Mouse (Mus musculus) hindbrain, embryonic 10.5 days (tissue): Measurements from ENCODE around the gene Zbtb43. TPM values are rescaled to one million over a fixed set of nuclear protein-coding genes. Genes with fewer than 3 reads are reported as not detected.

ENCODE experiments used
- DNase-seq: peaks from one replicate; pipeline ENCODE4 v3.0.0-alpha.2; 2017; ENCODE audit warnings: low spot score
- H3K27ac ChIP-seq: fragments of 300-500 bp; sonication (generic); 2 replicates; pipeline ENCODE4 v1.5.1; 2016; ENCODE audit warnings: mild to moderate bottlenecking, moderate library complexity
- H3K27me3 ChIP-seq: fragments of 300-500 bp; sonication (generic); 2 replicates; pipeline ENCODE4 v1.6.1; 2016; ENCODE audit warnings: mild to moderate bottlenecking; ENCODE audit not compliant: poor library complexity, insufficient read depth, severe bottlenecking
- H3K36me3 ChIP-seq: fragments of 300-500 bp; sonication (generic); 2 replicates; pipeline ENCODE4 v1.6.1; 2016; ENCODE audit warnings: mild to moderate bottlenecking, moderate library complexity
- H3K4me1 ChIP-seq: fragments of 300-500 bp; sonication (generic); replicated peaks from 2 replicates; pipeline ENCODE4 v1.6.1; 2016; ENCODE audit warnings: mild to moderate bottlenecking
- H3K4me3 ChIP-seq: fragments of 300-500 bp; sonication (generic); 2 replicates; pipeline ENCODE4 v1.5.1; 2016; ENCODE audit warnings: mild to moderate bottlenecking, moderate library complexity
- H3K9me3 ChIP-seq: fragments of 300-500 bp; sonication (generic); 2 replicates; pipeline ENCODE4 v1.6.1; 2016; ENCODE audit warnings: mild to moderate bottlenecking, moderate library complexity
- WGBS: fragments of 180-500 bp; shearing (Covaris S2); methylation state at CpG from one replicate; pipeline ENCODE4 v1.1.7; 2016; 5-methylcytosine and 5-hydroxymethylcytosine counted together
- polyA plus RNA-seq: library from polyadenylated mRNA; unstranded; fragments of >200 nt; fragmentation: Nextera tagmentation; extraction: Ambion mirVana; gene quantifications from 2 replicates; pipeline ENCODE4 v1.2.1, GENCODE M21; 2016

The Zbtb43 gene
- polyA plus RNA-seq, 1 experiment from 2014 or later, result 19.0 TPM

GRCm38 (mm10) chr2:33451038-33451978 lies 17.1 kb downstream of the Zbtb43 start:
- 90% methylated on average over 11 of the region's 11 CpGs for WGBS
- DNase-seq, result no peak
- Histone ChIP-seq H3K27me3 (no peaks in the 10 kb centered on the region), H3K4me1 (peaks cover 5% of the 10 kb centered on the region; the same call in 1 of the 2 replicates), H3K4me3 (no peak overlapping the region), H3K36me3 (peaks cover 83% of the 10 kb centered on the region), H3K9me3 (no peaks in the 10 kb centered on the region), H3K27ac (no peak overlapping the region)

GRCm38 (mm10) chr2:33449119-33449873 lies 19.1 kb downstream of the Zbtb43 start:
- DNase-seq, result no peak
- Histone ChIP-seq H3K36me3 (peaks cover 63% of the 10 kb centered on the region), H3K4me3 (no peak overlapping the region), H3K27me3 (no peaks in the 10 kb centered on the region), H3K9me3 (no peaks in the 10 kb centered on the region), H3K4me1 (no peaks in the 10 kb centered on the region), H3K27ac (no peak overlapping the region)
- 90% methylated on average over 22 of the region's 22 CpGs for WGBS

- H3K36me3 ChIP-seq, result peaks cover 38% of the 10 kb centered on the region
- WGBS, result 67% methylated on average over 1 of the region's 1 CpGs
- H3K27ac ChIP-seq, result no peak overlapping the region
- no peaks in the 10 kb centered on the region for H3K9me3 ChIP-seq
- no peak for DNase-seq
- no peaks in the 10 kb centered on the region for H3K4me1 ChIP-seq
- no peak overlapping the region for H3K4me3 ChIP-seq
- H3K27me3 ChIP-seq, result no peaks in the 10 kb centered on the region
Measured at GRCm38 (mm10) chr2:33446796-33447195, 21.6 kb downstream of the Zbtb43 start.

- no peaks in the 10 kb centered on the region for H3K27me3 ChIP-seq
- no peaks in the 10 kb centered on the region for H3K9me3 ChIP-seq
- no peak overlapping the region for H3K4me3 ChIP-seq
- H3K36me3 ChIP-seq, result peaks cover 27% of the 10 kb centered on the region
- H3K27ac ChIP-seq, result no peak overlapping the region
- peaks cover 4% of the 10 kb centered on the region; the same call in 1 of the 2 replicates for H3K4me1 ChIP-seq
- no peak for DNase-seq
- WGBS, result 94% methylated on average over 5 of the region's 5 CpGs
Measured at GRCm38 (mm10) chr2:33445741-33446140, 22.6 kb downstream of the Zbtb43 start.

GRCm38 (mm10) chr2:33444862-33445261 lies 23.5 kb downstream of the Zbtb43 start:
- no peak overlapping the region for H3K27ac ChIP-seq
- H3K36me3 ChIP-seq, result peaks cover 19% of the 10 kb centered on the region
- no peaks in the 10 kb centered on the region for H3K27me3 ChIP-seq
- peaks cover 13% of the 10 kb centered on the region for H3K4me1 ChIP-seq
- DNase-seq, result no peak
- no peak overlapping the region for H3K4me3 ChIP-seq
- no peaks in the 10 kb centered on the region for H3K9me3 ChIP-seq

GRCm38 (mm10) chr2:33444358-33444757 lies 24.0 kb downstream of the Zbtb43 start:
- H3K27me3 ChIP-seq, result no peaks in the 10 kb centered on the region
- WGBS, result 54% methylated on average over 5 of the region's 5 CpGs
- no peak for DNase-seq
- H3K4me1 ChIP-seq, result peaks cover 18% of the 10 kb centered on the region
- H3K27ac ChIP-seq, result no peak overlapping the region
- peaks cover 14% of the 10 kb centered on the region for H3K36me3 ChIP-seq
- H3K9me3 ChIP-seq, result no peaks in the 10 kb centered on the region
- no peak overlapping the region for H3K4me3 ChIP-seq

- 64% methylated on average over 4 of the region's 4 CpGs for WGBS
- Histone ChIP-seq H3K9me3 (no peaks in the 10 kb centered on the region), H3K27ac (no peak overlapping the region), H3K27me3 (0 out of 2 replicates have a peak, but pooled peaks cover 6% of the 10 kb centered on the region), H3K4me1 (peaks cover 35% of the 10 kb centered on the region), H3K36me3 (peaks cover 4% of the 10 kb centered on the region; the same call in 1 of the 2 replicates), H3K4me3 (no peak overlapping the region)
- no peak for DNase-seq
Measured at GRCm38 (mm10) chr2:33442701-33443100, 25.7 kb downstream of the Zbtb43 start.

GRCm38 (mm10) chr2:33440893-33441292 lies 27.5 kb downstream of the Zbtb43 start:
- Histone ChIP-seq H3K9me3 (no peaks in the 10 kb centered on the region), H3K36me3 (no peaks in the 10 kb centered on the region), H3K4me1 (peaks cover 51% of the 10 kb centered on the region), H3K27me3 (peaks cover 14% of the 10 kb centered on the region; the same call in 1 of the 2 replicates), H3K27ac (no peak overlapping the region), H3K4me3 (no peak overlapping the region)
- 24% methylated on average over 4 of the region's 4 CpGs for WGBS
- DNase-seq, result no peak

GRCm38 (mm10) chr2:33439980-33440670 lies 28.2 kb downstream of the Zbtb43 start:
- Histone ChIP-seq H3K4me3 (peak overlapping the region; percentile 22; the same call in 1 of the 2 replicates), H3K9me3 (no peaks in the 10 kb centered on the region), H3K27me3 (peaks cover 17% of the 10 kb centered on the region; the same call in 1 of the 2 replicates), H3K4me1 (peaks cover 59% of the 10 kb centered on the region), H3K36me3 (no peaks in the 10 kb centered on the region), H3K27ac (peak overlapping the region; percentile 80)
- no peak for DNase-seq
- WGBS, result 18% methylated on average over 9 of the region's 9 CpGs

GRCm38 (mm10) chr2:33439471-33439881 lies 28.9 kb downstream of the Zbtb43 start:
- H3K9me3 ChIP-seq, result no peaks in the 10 kb centered on the region
- peak; percentile 46 for DNase-seq
- H3K27me3 ChIP-seq, result peaks cover 20% of the 10 kb centered on the region; the same call in 1 of the 2 replicates
- H3K4me1 ChIP-seq, result peaks cover 65% of the 10 kb centered on the region
- peak overlapping the region; percentile 22 for H3K4me3 ChIP-seq
- H3K36me3 ChIP-seq, result no peaks in the 10 kb centered on the region
- peak overlapping the region; percentile 80 for H3K27ac ChIP-seq
- WGBS, result 2% methylated on average over 8 of the region's 8 CpGs

GRCm38 (mm10) chr2:33438377-33438776 lies 30.0 kb downstream of the Zbtb43 start:
- peak; percentile 69 for DNase-seq
- H3K4me1 ChIP-seq, result peaks cover 66% of the 10 kb centered on the region

GRCm38 (mm10) chr2:33437184-33437583 lies 31.2 kb downstream of the Zbtb43 start:
- no peak overlapping the region for H3K4me3 ChIP-seq
- peaks cover 66% of the 10 kb centered on the region for H3K4me1 ChIP-seq
- 50% methylated on average over 11 of the region's 11 CpGs for WGBS
- no peaks in the 10 kb centered on the region for H3K36me3 ChIP-seq
- 0 out of 2 replicates have a peak overlapping the region, but pooled peaks have one; percentile 35 for H3K27ac ChIP-seq
- H3K27me3 ChIP-seq, result peaks cover 20% of the 10 kb centered on the region; the same call in 1 of the 2 replicates
- H3K9me3 ChIP-seq, result no peaks in the 10 kb centered on the region
- DNase-seq, result no peak

More at GRCm38 (mm10) chr2:33438377-33438776, 30.0 kb downstream of the Zbtb43 start:
- WGBS, result 6% methylated on average over 2 of the region's 2 CpGs
- H3K36me3 ChIP-seq, result no peaks in the 10 kb centered on the region
- no peaks in the 10 kb centered on the region for H3K9me3 ChIP-seq
- no peak overlapping the region for H3K4me3 ChIP-seq
- H3K27ac ChIP-seq, result peak overlapping the region; percentile 80
- H3K27me3 ChIP-seq, result peaks cover 20% of the 10 kb centered on the region; the same call in 1 of the 2 replicates
